Mouse (Mus musculus) gastrocnemius, adult 18-20 months (tissue): Measurements from ENCODE around the gene Psenen. TPM values are rescaled to one million over a fixed set of nuclear protein-coding genes. Genes with fewer than 3 reads are reported as not detected.
A peak's percentile ranks its signal among the peaks of the same experiment; 100 is the strongest.

ENCODE experiments used
- DNase-seq: peaks from one replicate; pipeline ENCODE4 v3.0.0; 2021; ENCODE audit warnings: low spot score
- total RNA-seq, 2 experiments: library from RNA; stranded (reverse); gene quantifications; 2 replicates each; pipeline ENCODE4 v1.2.3; 2021

Gene Psenen
- total RNA-seq, 2 experiments from 2014 or later, result 122 to 132 TPM

- DNase-seq, result no peak
Observed at GRCm38 (mm10) chr7:30556894-30557536, 6.4 kb downstream of the Psenen start.

GRCm38 (mm10) chr7:30553810-30554584 lies 9.4 kb downstream of the Psenen start:
- DNase-seq, result no peak

GRCm38 (mm10) chr7:30553021-30553589 lies 10.3 kb downstream of the Psenen start:
- DNase-seq, result peak; percentile 81

GRCm38 (mm10) chr7:30552102-30553020 lies 11.1 kb downstream of the Psenen start, which contains the start of the genes Hspb6 and Proser3:
Gene Hspb6 (plus strand): TSS chr7:30552178.
Gene Proser3 (minus strand): TSS chr7:30552299.
- peak; percentile 97 for DNase-seq

- no peak for DNase-seq
Observed at GRCm38 (mm10) chr7:30551445-30552101, 11.9 kb downstream of the Psenen start.

- no peak for DNase-seq
Observed at GRCm38 (mm10) chr7:30550603-30551002, 12.8 kb downstream of the Psenen start.

GRCm38 (mm10) chr7:30549880-30550279 lies 13.5 kb downstream of the Psenen start:
- no peak for DNase-seq

GRCm38 (mm10) chr7:30544327-30544726 lies 19.1 kb downstream of the Psenen start:
- DNase-seq, result no peak

- no peak for DNase-seq
Observed at GRCm38 (mm10) chr7:30540572-30540971, 22.9 kb downstream of the Psenen start.

- DNase-seq, result peak; percentile 92
Observed at GRCm38 (mm10) chr7:30534633-30535577, 28.5 kb downstream of the Psenen start, which contains the start of gene Arhgap33. Gene Arhgap33 (minus strand): TSS chr7:30535060.

- DNase-seq, result no peak
Observed at GRCm38 (mm10) chr7:30533941-30534632, 29.3 kb downstream of the Psenen start.

- DNase-seq, result no peak
Observed at GRCm38 (mm10) chr7:30532931-30533330, 30.5 kb downstream of the Psenen start.

GRCm38 (mm10) chr7:30531291-30531815 lies 32.1 kb downstream of the Psenen start:
- no peak for DNase-seq

- no peak for DNase-seq
Observed at GRCm38 (mm10) chr7:30526981-30527380, 36.4 kb downstream of the Psenen start.

GRCm38 (mm10) chr7:30526399-30526798 lies 37.0 kb downstream of the Psenen start:
- no peak for DNase-seq

GRCm38 (mm10) chr7:30525954-30526353 lies 37.5 kb downstream of the Psenen start:
- DNase-seq, result no peak

- no peak for DNase-seq
Observed at GRCm38 (mm10) chr7:30524487-30524886, 38.9 kb downstream of the Psenen start.

- DNase-seq, result no peak
Observed at GRCm38 (mm10) chr7:30522871-30523270, 40.6 kb downstream of the Psenen start.

- no peak for DNase-seq
Observed at GRCm38 (mm10) chr7:30520856-30521255, 42.6 kb downstream of the Psenen start.
